Mouse (Mus musculus): Measurements from ENCODE around the gene Ccl24. TPM values are rescaled to one million over a fixed set of nuclear protein-coding genes. Genes with fewer than 3 reads are reported as not detected.
"Not testable (repeated sequence)": the region's sequence is repeated elsewhere in the genome, so short reads cannot be mapped to it uniquely, and the experiment has no call there.

Gene Ccl24
- polyA plus RNA-seq, 1 experiment, result not detected

DNA sequence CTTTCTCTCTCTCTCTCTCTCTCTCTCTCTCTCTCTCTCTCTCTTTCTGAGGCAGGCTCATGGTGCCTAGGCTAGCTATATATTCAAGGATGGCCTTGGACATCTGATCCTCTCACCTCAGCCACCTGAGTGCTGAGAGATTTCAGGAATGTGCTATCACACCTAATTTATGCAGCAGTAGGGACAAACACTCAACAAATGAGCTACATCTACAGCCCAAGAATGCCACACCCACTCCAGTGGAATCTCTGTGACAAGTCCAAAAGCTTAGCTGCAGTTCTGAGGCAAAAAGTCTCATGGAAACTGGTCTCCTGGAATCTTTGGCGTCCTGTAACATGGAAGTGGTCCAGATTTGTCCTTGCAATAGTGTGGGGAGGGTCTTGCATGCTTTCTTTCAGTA is 34.7 kb upstream of the Ccl24 start:
- Histone ChIP-seq H3K79me2 (ENCODE audit: control insufficient read depth, insufficient read depth) (no peaks in the 10 kb centered on the region), H3ac (ENCODE audit: control insufficient read depth, insufficient read length) (no peak overlapping the region), H3K36me3 (ENCODE audit: control insufficient read depth, insufficient read depth) (no peaks in the 10 kb centered on the region), H3K4me2 (ENCODE audit: low read depth) (no peak overlapping the region), H3K4me3 (no peak overlapping the region), H3K27me3 (ENCODE audit: control insufficient read depth, insufficient read depth, insufficient read length) (no peaks in the 10 kb centered on the region)
- TF ChIP-seq POLR2A (IDR thresholded peaks at IDR 0.05; ENCODE audit: insufficient read length, low read depth) (no peak), USF1 (IDR thresholded peaks at IDR 0.05; ENCODE audit: low read depth) (no peak), E2F4 (IDR thresholded peaks at IDR 0.05; ENCODE audit: insufficient read depth) (no peak), TCF12 (IDR thresholded peaks at IDR 0.05; ENCODE audit: insufficient read depth, poor library complexity, severe bottlenecking) (no peak), MAX (IDR thresholded peaks at IDR 0.05; ENCODE audit: low read depth) (no peak), TCF3 (IDR thresholded peaks at IDR 0.05; ENCODE audit: insufficient read length, low read depth) (no peak), MYOG (IDR thresholded peaks at IDR 0.05; ENCODE audit: control insufficient read depth in 1 of 3, insufficient read depth in 1 of 3, insufficient read length in 2 of 3, low read depth in 2 of 3) (no peak), CEBPB (IDR thresholded peaks at IDR 0.05; ENCODE audit: insufficient read depth, poor library complexity, severe bottlenecking) (no peak), REST (IDR thresholded peaks at IDR 0.05; ENCODE audit: insufficient read depth, insufficient read length) (no peak), SRF (IDR thresholded peaks at IDR 0.05; ENCODE audit: control insufficient read depth, insufficient read length, low read depth) (no peak), POLR2AphosphoS2 (IDR thresholded peaks at IDR 0.05; ENCODE audit: insufficient read length, low read depth) (no peak), MYOD1 (IDR thresholded peaks at IDR 0.05; ENCODE audit: control insufficient read depth in 1 of 3, insufficient read length in 2 of 3, low read depth in 2 of 3) (no peak)

DNA sequence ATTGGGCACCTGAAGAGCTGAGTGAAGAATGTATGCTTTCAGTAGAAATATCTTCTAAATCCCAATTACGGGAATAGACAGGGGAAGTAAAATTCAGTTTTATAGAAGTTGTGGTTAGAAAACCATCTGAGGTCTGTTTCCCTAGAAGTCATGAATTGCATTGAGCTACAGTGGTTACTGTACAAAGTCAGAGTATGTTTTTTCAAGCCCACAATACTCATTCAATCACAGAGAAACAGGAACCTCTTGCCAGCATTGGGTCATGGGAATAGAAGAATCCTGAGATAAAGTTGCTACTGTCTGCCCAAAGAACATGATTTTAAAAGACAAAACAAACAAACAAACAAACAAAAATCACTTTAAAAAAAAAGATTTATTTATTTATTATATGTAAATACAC is 33.9 kb upstream of the Ccl24 start:
- H3K27me3 ChIP-seq (ENCODE audit: control insufficient read depth, insufficient read depth, insufficient read length); H3K79me2 ChIP-seq (ENCODE audit: control insufficient read depth, insufficient read depth); H3K36me3 ChIP-seq (ENCODE audit: control insufficient read depth, insufficient read depth): not testable (repeated sequence)

GRCm38 (mm10) chr5:135604643-135605042 is 31.8 kb upstream of the Ccl24 start:
- H3K27me3 ChIP-seq (ENCODE audit: control insufficient read depth, insufficient read depth, insufficient read length); H3ac ChIP-seq (ENCODE audit: control insufficient read depth, insufficient read length); H3K4me2 ChIP-seq (ENCODE audit: low read depth); H3K79me2 ChIP-seq (ENCODE audit: control insufficient read depth, insufficient read depth); H3K36me3 ChIP-seq (ENCODE audit: control insufficient read depth, insufficient read depth); H3K4me3 ChIP-seq: not testable (repeated sequence)

More for the DNA sequence above, 33.9 kb upstream of the Ccl24 start:
- not testable (repeated sequence) for H3K4me3 ChIP-seq; H3K4me2 ChIP-seq (ENCODE audit: low read depth); H3ac ChIP-seq (ENCODE audit: control insufficient read depth, insufficient read length)

DNA sequence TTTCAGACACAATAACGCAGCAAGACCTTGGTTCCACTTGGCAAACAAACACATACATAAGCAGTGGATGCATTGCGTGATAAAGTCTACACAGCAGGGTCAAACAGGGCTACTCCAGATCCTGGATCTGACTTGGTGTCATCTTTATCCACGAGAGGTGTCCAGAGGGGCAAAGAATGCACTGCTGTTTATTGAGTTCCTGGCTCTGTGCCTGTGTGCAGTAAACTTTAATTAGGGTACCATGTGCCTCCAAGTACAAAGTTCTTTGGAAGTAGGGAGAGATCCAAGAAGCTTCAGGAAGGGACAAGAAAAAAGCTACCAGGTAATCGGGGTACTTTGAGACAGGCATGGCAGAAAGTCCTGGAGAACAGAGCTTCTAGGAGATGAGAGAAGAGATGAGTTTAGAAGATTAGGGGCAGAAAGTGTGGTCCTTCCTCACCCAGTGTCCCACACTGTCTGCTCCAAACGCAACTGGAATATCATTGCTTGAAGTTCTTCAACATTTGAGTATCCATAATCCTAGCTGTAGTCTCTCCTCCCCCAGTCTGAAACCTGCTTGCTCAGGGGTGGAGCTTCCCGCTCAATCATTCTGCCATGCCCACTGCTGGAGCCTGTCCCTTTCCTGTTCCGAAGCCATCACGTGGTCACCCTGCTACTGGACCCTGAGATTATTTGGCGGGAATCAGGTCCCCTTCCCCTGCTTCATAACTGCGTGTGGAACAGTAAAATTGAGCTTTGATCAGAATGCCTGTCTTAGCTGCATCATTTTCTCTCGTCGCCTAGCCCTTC is 17.3 kb upstream of the Ccl24 start:
- Histone ChIP-seq H3K4me3 (no peak overlapping the region), H3K27me3 (ENCODE audit: control insufficient read depth, insufficient read depth, insufficient read length) (peaks cover 1% of the 10 kb centered on the region), H3ac (ENCODE audit: control insufficient read depth, insufficient read length) (no peak overlapping the region), H3K4me2 (ENCODE audit: low read depth) (no peak overlapping the region), H3K79me2 (ENCODE audit: control insufficient read depth, insufficient read depth) (no peaks in the 10 kb centered on the region), H3K36me3 (ENCODE audit: control insufficient read depth, insufficient read depth) (no peaks in the 10 kb centered on the region)
- TF ChIP-seq CEBPB (IDR thresholded peaks at IDR 0.05; ENCODE audit: insufficient read depth, poor library complexity, severe bottlenecking) (no peak), TCF12 (IDR thresholded peaks at IDR 0.05; ENCODE audit: insufficient read depth, poor library complexity, severe bottlenecking) (no peak), POLR2A (IDR thresholded peaks at IDR 0.05; ENCODE audit: insufficient read length, low read depth) (no peak), MYOD1 (IDR thresholded peaks at IDR 0.05; ENCODE audit: control insufficient read depth in 1 of 3, insufficient read length in 2 of 3, low read depth in 2 of 3) (no peak), USF1 (IDR thresholded peaks at IDR 0.05; ENCODE audit: low read depth) (no peak), TCF3 (IDR thresholded peaks at IDR 0.05; ENCODE audit: insufficient read length, low read depth) (no peak), MAX (IDR thresholded peaks at IDR 0.05; ENCODE audit: low read depth) (no peak), REST (IDR thresholded peaks at IDR 0.05; ENCODE audit: insufficient read depth, insufficient read length) (no peak), POLR2AphosphoS2 (IDR thresholded peaks at IDR 0.05; ENCODE audit: insufficient read length, low read depth) (no peak), SRF (IDR thresholded peaks at IDR 0.05; ENCODE audit: control insufficient read depth, insufficient read length, low read depth) (no peak), MYOG (IDR thresholded peaks at IDR 0.05; ENCODE audit: control insufficient read depth in 1 of 3, insufficient read depth in 1 of 3, insufficient read length in 2 of 3, low read depth in 2 of 3) (no peak), E2F4 (IDR thresholded peaks at IDR 0.05; ENCODE audit: insufficient read depth) (no peak)

DNA sequence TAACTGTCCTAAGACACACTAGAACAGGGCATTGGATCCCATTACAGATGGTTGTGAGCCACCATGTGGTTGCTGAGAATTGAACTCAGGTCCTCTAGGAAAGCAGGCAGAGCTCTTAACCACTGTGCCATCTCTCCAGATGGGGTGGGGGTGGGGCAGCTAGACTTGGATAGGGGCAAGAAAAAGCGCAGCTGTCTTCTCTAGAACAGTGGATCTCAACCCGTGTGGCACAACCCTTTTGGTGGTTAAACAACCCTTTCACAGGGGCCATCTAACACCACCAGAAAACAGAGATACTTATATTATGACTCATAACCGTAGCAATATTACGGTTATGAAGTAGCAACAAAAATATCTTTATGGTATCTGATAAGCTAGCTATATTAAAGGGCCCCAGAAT is 14.9 kb upstream of the Ccl24 start:
- Histone ChIP-seq H3K79me2 (ENCODE audit: control insufficient read depth, insufficient read depth) (no peaks in the 10 kb centered on the region), H3K4me2 (ENCODE audit: low read depth) (no peak overlapping the region), H3K27me3 (ENCODE audit: control insufficient read depth, insufficient read depth, insufficient read length) (no peaks in the 10 kb centered on the region), H3ac (ENCODE audit: control insufficient read depth, insufficient read length) (no peak overlapping the region), H3K4me3 (no peak overlapping the region), H3K36me3 (ENCODE audit: control insufficient read depth, insufficient read depth) (no peaks in the 10 kb centered on the region)
- peak in 2 of 3 experiments; percentile 32 to 35 for TF ChIP-seq MYOG (IDR thresholded peaks at IDR 0.05; ENCODE audit: control insufficient read depth in 1 of 3, insufficient read depth in 1 of 3, insufficient read length in 2 of 3, low read depth in 2 of 3)
- TF ChIP-seq MYOD1 (IDR thresholded peaks at IDR 0.05; ENCODE audit: control insufficient read depth in 1 of 3, insufficient read length in 2 of 3, low read depth in 2 of 3), result peak in 2 of 3 experiments; percentile 40 to 69
- no peak for TF ChIP-seq POLR2A (IDR thresholded peaks at IDR 0.05; ENCODE audit: insufficient read length, low read depth)

Measured in myocyte (in vitro differentiated cells).